Mouse (Mus musculus) heart, adult 2 months (tissue): Measurements from ENCODE around the gene Ppl. TPM values are rescaled to one million over a fixed set of nuclear protein-coding genes. Genes with fewer than 3 reads are reported as not detected.

Source experiments
- DNase-seq, 2 experiments: peaks; one replicate each; pipeline ENCODE4 v3.0.0; 2021
- H3K27ac ChIP-seq: fragments of 200-600 bp; 2 replicates; pipeline ENCODE4 v1.8.1; 2022
- H3K27me3 ChIP-seq: fragments of 200-500 bp; 2 replicates; pipeline ENCODE4 v1.6.1; 2012; ENCODE audit warnings: mild to moderate bottlenecking, low read length, inconsistent platforms, mixed read lengths; ENCODE audit not compliant: control insufficient read depth, insufficient read depth
- H3K36me3 ChIP-seq: fragments of 200-500 bp; 2 replicates; pipeline ENCODE4 v1.6.1; 2012; ENCODE audit warnings: low read length, inconsistent platforms; ENCODE audit not compliant: control insufficient read depth, insufficient read depth
- H3K4me1 ChIP-seq: fragments of 200-500 bp; 2 replicates; pipeline ENCODE4 v1.6.1; 2011; ENCODE audit warnings: low read length; ENCODE audit not compliant: control insufficient read depth, insufficient read depth
- H3K4me3 ChIP-seq: fragments of 200-600 bp; 2 replicates; pipeline ENCODE4 v1.8.1; 2022
- H3K79me2 ChIP-seq: fragments of 200-500 bp; replicated peaks from 2 replicates; pipeline ENCODE4 v1.6.1; 2012; ENCODE audit warnings: mild to moderate bottlenecking, inconsistent platforms, low read length, moderate library complexity, mixed read lengths; ENCODE audit not compliant: control insufficient read depth, insufficient read depth
- H3K9ac ChIP-seq: fragments of 200-500 bp; 2 replicates; pipeline ENCODE4 v1.6.1; 2012; ENCODE audit warnings: low read depth, mild to moderate bottlenecking, control low read depth, inconsistent platforms, low read length, mixed read lengths
- CTCF ChIP-seq: fragments of 200-600 bp; IDR thresholded peaks from 2 replicates; pipeline ENCODE4 v1.8.1; 2022; ENCODE audit warnings: antibody characterized with exemption, mild to moderate bottlenecking, moderate library complexity
- EP300 ChIP-seq: fragments of 200-500 bp; IDR thresholded peaks from 2 replicates; pipeline ENCODE4 v1.6.1; 2011; ENCODE audit warnings: low read depth, low read length, control low read depth; ENCODE audit not compliant: insufficient read depth
- POLR2A ChIP-seq: fragments of 200-500 bp; IDR thresholded peaks from 2 replicates; pipeline ENCODE4 v1.6.1; 2011; ENCODE audit warnings: mild to moderate bottlenecking, low read depth, low read length, control low read depth; ENCODE audit not compliant: insufficient read depth
- WGBS: fragments of 180-500 bp; shearing (Covaris S2); methylation state at CpG from one replicate; pipeline ENCODE4 v1.1.7; 2018; 5-methylcytosine and 5-hydroxymethylcytosine counted together
- intact Hi-C: fragments of 180-260 bp; cut with DNase I; formaldehyde crosslinking; loops from one replicate; pipeline ENCODE4 v1.15.1; 2025
- polyA plus RNA-seq: library from polyadenylated mRNA; depleted of rRNA; stranded (reverse); fragments of >200 nt; gene quantifications from 2 replicates; pipeline ENCODE4 v1.2.3, GENCODE M21; 2012
- total RNA-seq, 2 experiments: library from RNA; stranded (reverse); gene quantifications; 2 replicates each; pipeline ENCODE4 v1.2.3; 2021

Ppl gene
- total and polyA plus RNA-seq, 3 experiments: 2.5 to 9.4 (median 4.5) TPM

DNA sequence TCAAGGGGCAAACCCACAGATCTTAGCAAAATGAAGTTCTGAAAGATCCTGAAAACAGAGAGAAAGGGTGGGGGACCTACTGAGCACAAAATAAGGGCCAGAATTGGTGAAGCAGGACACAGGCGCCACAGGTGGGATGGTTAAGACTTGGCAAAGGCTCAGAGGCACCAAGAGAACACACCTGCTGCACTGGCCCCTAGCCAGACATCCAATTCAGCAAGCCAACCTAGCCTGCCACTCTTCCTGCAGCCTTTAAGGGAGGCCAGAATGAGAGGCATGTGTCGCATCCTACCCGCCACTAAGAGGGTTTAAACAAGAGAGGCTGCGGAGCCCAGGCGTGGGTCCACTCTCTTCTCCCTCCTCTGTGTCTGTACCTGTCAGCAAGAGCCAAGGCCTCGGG lies 31.2 kb downstream of the Ppl start:
- H3K27ac ChIP-seq: no peak overlapping the region
- WGBS: 72% methylated on average over 6 of the region's 6 CpGs
- no peak overlapping the region for H3K4me3 ChIP-seq
- no peaks in the 10 kb centered on the region for H3K36me3 ChIP-seq
- no peak overlapping the region for H3K9ac ChIP-seq
- no peaks in the 10 kb centered on the region for H3K27me3 ChIP-seq
- DNase-seq: no peak
- H3K4me1 ChIP-seq: no peaks in the 10 kb centered on the region
- no peak for TF ChIP-seq EP300
- TF ChIP-seq CTCF: no peak
- no peak for TF ChIP-seq POLR2A
- no peaks in the 10 kb centered on the region for H3K79me2 ChIP-seq
- intact Hi-C loops: no loop called here

GRCm38 (mm10) chr16:5096504-5096903 lies 35.7 kb downstream of the Ppl start:
- Histone ChIP-seq H3K36me3 (no peaks in the 10 kb centered on the region), H3K27ac (no peak overlapping the region), H3K4me1 (no peaks in the 10 kb centered on the region), H3K9ac (no peak overlapping the region), H3K79me2 (no peaks in the 10 kb centered on the region), H3K27me3 (no peaks in the 10 kb centered on the region), H3K4me3 (no peak overlapping the region)
- DNase-seq: no peak
- intact Hi-C loops: no loop called here
- WGBS: 90% methylated on average over 8 of the region's 8 CpGs
- TF ChIP-seq EP300: no peak
- no peak for TF ChIP-seq CTCF
- no peak for TF ChIP-seq POLR2A

GRCm38 (mm10) chr16:5093285-5093684 lies 38.9 kb downstream of the Ppl start:
- no peak overlapping the region for H3K4me3 ChIP-seq
- H3K27ac ChIP-seq: no peak overlapping the region
- 81% methylated on average over 5 of the region's 5 CpGs for WGBS
- no peak for DNase-seq
- H3K36me3 ChIP-seq: no peaks in the 10 kb centered on the region
- intact Hi-C loops: no loop called here
- no peaks in the 10 kb centered on the region for H3K4me1 ChIP-seq
- no peak overlapping the region for H3K9ac ChIP-seq
- TF ChIP-seq CTCF (no peak), POLR2A (no peak), EP300 (no peak)
- no peaks in the 10 kb centered on the region for H3K79me2 ChIP-seq
- H3K27me3 ChIP-seq: no peaks in the 10 kb centered on the region

DNA sequence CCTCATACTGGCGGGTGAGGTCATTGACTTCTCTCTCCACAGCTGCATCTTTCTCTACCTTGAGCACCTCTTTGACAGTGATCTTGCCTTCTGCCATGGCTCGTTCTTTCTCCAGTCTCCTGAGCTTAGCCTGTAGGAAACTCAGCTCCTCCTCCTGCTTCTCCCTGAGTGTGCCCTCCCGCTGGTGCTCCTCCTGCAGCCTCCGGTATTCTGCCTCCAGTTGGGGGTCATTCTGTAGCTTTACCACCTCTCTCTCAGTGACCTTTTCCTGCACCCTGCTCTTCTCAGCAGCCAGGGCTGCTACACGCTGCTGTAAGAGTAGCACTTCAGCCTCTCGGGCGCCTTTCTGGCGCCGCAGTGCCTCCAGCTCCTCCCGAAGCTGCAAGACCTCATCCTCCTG lies 43.2 kb downstream of the Ppl start:
- H3K79me2 ChIP-seq: no peaks in the 10 kb centered on the region
- no peak overlapping the region for H3K4me3 ChIP-seq
- H3K27me3 ChIP-seq: no peaks in the 10 kb centered on the region
- DNase-seq: no peak
- H3K9ac ChIP-seq: no peak overlapping the region
- WGBS: 58% methylated on average over 10 of the region's 10 CpGs
- TF ChIP-seq CTCF (no peak), POLR2A (no peak), EP300 (no peak)
- H3K4me1 ChIP-seq: no peaks in the 10 kb centered on the region
- intact Hi-C loops: no loop called here
- no peaks in the 10 kb centered on the region for H3K36me3 ChIP-seq
- H3K27ac ChIP-seq: no peak overlapping the region

- H3K36me3 ChIP-seq: no peaks in the 10 kb centered on the region
- H3K4me1 ChIP-seq: no peaks in the 10 kb centered on the region
- no peak for TF ChIP-seq POLR2A
- TF ChIP-seq EP300: no peak
- TF ChIP-seq CTCF: no peak
- DNase-seq: no peak
- no peak overlapping the region for H3K9ac ChIP-seq
- no peak overlapping the region for H3K4me3 ChIP-seq
- intact Hi-C loops: no loop called here
- H3K79me2 ChIP-seq: no peaks in the 10 kb centered on the region
- no peaks in the 10 kb centered on the region for H3K27me3 ChIP-seq
- H3K27ac ChIP-seq: no peak overlapping the region
- 96% methylated on average over 2 of the region's 2 CpGs for WGBS
These were observed 46.0 kb downstream of the Ppl start for GRCm38 (mm10) chr16:5086179-5086578.

DNA sequence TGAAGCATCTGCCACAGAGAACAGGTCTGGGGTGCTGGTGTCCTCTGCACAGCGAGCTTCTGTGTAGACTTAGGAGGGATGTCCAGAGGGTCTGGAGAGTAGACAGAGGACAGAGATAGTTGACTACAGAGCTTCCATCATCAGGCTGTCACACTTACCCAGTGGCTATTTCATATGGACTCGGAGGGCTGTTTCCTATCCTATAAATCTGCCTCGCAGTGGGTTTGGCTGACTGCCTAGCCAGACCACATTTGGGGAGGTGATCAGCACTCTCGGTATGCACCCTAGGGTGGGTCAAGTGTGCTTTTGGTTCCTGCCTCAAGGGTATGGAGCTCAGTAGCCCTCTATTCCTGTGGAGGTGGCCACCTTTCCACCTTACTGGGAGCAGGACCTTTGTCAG lies 47.0 kb downstream of the Ppl start:
- Histone ChIP-seq H3K27ac (no peak overlapping the region), H3K4me1 (no peaks in the 10 kb centered on the region), H3K4me3 (no peak overlapping the region), H3K27me3 (no peaks in the 10 kb centered on the region), H3K79me2 (no peaks in the 10 kb centered on the region), H3K36me3 (0 out of 2 replicates have a peak, but pooled peaks cover under 1% of the 10 kb centered on the region), H3K9ac (no peak overlapping the region)
- 91% methylated on average over 4 of the region's 4 CpGs for WGBS
- intact Hi-C loops: no loop called here
- DNase-seq: no peak
- TF ChIP-seq EP300 (no peak), CTCF (no peak), POLR2A (no peak)
